8 mouse cellular contexts compared by ENCODE assay signal in genomic region chrX:135993192-135993594, GRCm38 (mm10). TPM values are rescaled to one million over a fixed set of nuclear protein-coding genes. Genes with fewer than 3 reads are reported as not detected.
DNase-seq lines count a peak whose midpoint lies in the region; ATAC-seq and TF ChIP-seq lines count a peak whose summit lies in the region.
"Not testable (repeated sequence)": the region's sequence is repeated elsewhere in the genome, so short reads cannot be mapped to it uniquely, and the experiment has no call there.

No protein-coding gene starts in this region.

- H3K27me3 ChIP-seq in forebrain, embryonic 16.5 days (replicated peaks; ENCODE audit: control insufficient read depth, insufficient read depth, low read length); hindbrain, embryonic 12.5 days; kidney, postnatal 0 days (ENCODE audit: insufficient read depth, low read length); liver, postnatal 0 days (ENCODE audit: insufficient read depth, low read length); midbrain, embryonic 15.5 days (replicated peaks); stomach, embryonic 16.5 days (ENCODE audit: control insufficient read depth, insufficient read depth, low read length): not testable (repeated sequence)

- TF ChIP-seq CTCF in kidney, postnatal 0 days (IDR thresholded peaks at IDR 0.05; ENCODE audit: low read depth); liver, postnatal 0 days (IDR thresholded peaks at IDR 0.05; ENCODE audit: low read depth): not testable (repeated sequence)

- H3K4me1 ChIP-seq in forebrain, embryonic 16.5 days (replicated peaks; ENCODE audit: control insufficient read depth, insufficient read depth, low read length); hindbrain, embryonic 12.5 days; kidney, postnatal 0 days (replicated peaks; ENCODE audit: insufficient read depth, low read length); liver, postnatal 0 days (ENCODE audit: insufficient read depth); midbrain, embryonic 15.5 days; stomach, embryonic 16.5 days (ENCODE audit: control insufficient read depth, insufficient read depth, low read length): not testable (repeated sequence)

- H3K4me2 ChIP-seq in forebrain, embryonic 16.5 days (ENCODE audit: low read length): peak overlapping the region; percentile 11; the same call in 1 of the 2 replicates
- 0 out of 2 replicates have a peak overlapping the region, but pooled peaks have one; percentile 17 for H3K4me2 ChIP-seq in hindbrain, embryonic 12.5 days (replicated peaks)
- H3K4me2 ChIP-seq in kidney, postnatal 0 days (ENCODE audit: low read length); liver, postnatal 0 days (ENCODE audit: low read depth, low read length); stomach, embryonic 16.5 days (ENCODE audit: low read depth, low read length): not testable (repeated sequence)
- peak overlapping the region; percentile 34; the same call in 1 of the 2 replicates for H3K4me2 ChIP-seq in midbrain, embryonic 15.5 days

- not testable (repeated sequence) for H3K9ac ChIP-seq in forebrain, embryonic 16.5 days (replicated peaks; ENCODE audit: low read depth, low read length); hindbrain, embryonic 12.5 days; kidney, postnatal 0 days (ENCODE audit: low read depth, low read length); liver, postnatal 0 days (replicated peaks); midbrain, embryonic 15.5 days; stomach, embryonic 16.5 days (ENCODE audit: low read length)

- TF ChIP-seq EP300 in liver, postnatal 0 days (IDR thresholded peaks at IDR 0.05; ENCODE audit: low read depth): not testable (repeated sequence)

- H3K9me3 ChIP-seq in forebrain, embryonic 16.5 days (ENCODE audit: control insufficient read depth, low read length); hindbrain, embryonic 12.5 days (replicated peaks); kidney, postnatal 0 days (replicated peaks; ENCODE audit: low read length); liver, postnatal 0 days (ENCODE audit: low read length); midbrain, embryonic 15.5 days; stomach, embryonic 16.5 days (replicated peaks; ENCODE audit: control insufficient read depth, low read length): not testable (repeated sequence)

- not testable (repeated sequence) for H3K36me3 ChIP-seq in forebrain, embryonic 16.5 days (ENCODE audit: control insufficient read depth, insufficient read depth); hindbrain, embryonic 12.5 days; kidney, postnatal 0 days (ENCODE audit: insufficient read depth, low read length); liver, postnatal 0 days (replicated peaks; ENCODE audit: insufficient read depth, low read length); midbrain, embryonic 15.5 days (replicated peaks); stomach, embryonic 16.5 days (ENCODE audit: control insufficient read depth, insufficient read depth, low read length)

- peak; percentile 13 for DNase-seq in ZHBTc4 (ENCODE audit: low read depth, low spot score)
- peak; percentile 32 for DNase-seq in embryo, embryonic 10.5 days (ENCODE audit: low spot score)
- not testable (repeated sequence) for DNase-seq in kidney, postnatal 0 days (ENCODE audit: low spot score); liver, postnatal 0 days

- H3K4me3 ChIP-seq in forebrain, embryonic 16.5 days (replicated peaks; ENCODE audit: low read length); hindbrain, embryonic 12.5 days; kidney, postnatal 0 days (replicated peaks; ENCODE audit: low read depth, low read length); liver, postnatal 0 days (ENCODE audit: low read depth, low read length); stomach, embryonic 16.5 days (replicated peaks; ENCODE audit: low read length): not testable (repeated sequence)
- peak overlapping the region; percentile 5; the same call in 1 of the 2 replicates for H3K4me3 ChIP-seq in midbrain, embryonic 15.5 days

- 34% methylated on average over 2 of the region's 3 CpGs for WGBS in forebrain, embryonic 16.5 days
- WGBS in hindbrain, embryonic 12.5 days: 31% methylated on average over 2 of the region's 3 CpGs
- WGBS in kidney, postnatal 0 days: 45% methylated on average over 2 of the region's 3 CpGs
- 92% methylated on average over 1 of the region's 3 CpGs for WGBS in liver, postnatal 0 days (ENCODE audit: insufficient replicate concordance)
- WGBS in midbrain, embryonic 15.5 days: 26% methylated on average over 2 of the region's 3 CpGs
- WGBS in stomach, embryonic 16.5 days: 57% methylated on average over 2 of the region's 3 CpGs

- peak; percentile 89 for ATAC-seq in forebrain, embryonic 16.5 days
- ATAC-seq in hindbrain, embryonic 12.5 days (ENCODE audit: low FRiP score): peak; percentile 96
- peak; percentile 90 for ATAC-seq in kidney, postnatal 0 days (replicated peaks; ENCODE audit: low FRiP score, low read depth)
- peak; percentile 57 for ATAC-seq in liver, postnatal 0 days
- ATAC-seq in midbrain, embryonic 15.5 days (replicated peaks): peak; percentile 95
- ATAC-seq in stomach, embryonic 16.5 days (ENCODE audit: insufficient read depth, low FRiP score): peak; percentile 85

- H3K27ac ChIP-seq in forebrain, embryonic 16.5 days (ENCODE audit: low read length); hindbrain, embryonic 12.5 days; kidney, postnatal 0 days; liver, postnatal 0 days (ENCODE audit: low read depth); stomach, embryonic 16.5 days (ENCODE audit: low read length): not testable (repeated sequence)
- H3K27ac ChIP-seq in midbrain, embryonic 15.5 days: 0 out of 2 replicates have a peak overlapping the region, but pooled peaks have one; percentile 50

RNA-seq across cellular contexts. Expression of gene Arxes2, which starts 0.4 kb away (rescaled TPM):
- polyA plus RNA-seq in forebrain, embryonic 16.5 days (2015; fragmentation: Nextera tagmentation; extraction: Ambion mirVana): 170 and 205 TPM in 2 replicates
- 144 and 146 TPM in 2 replicates for polyA plus RNA-seq in hindbrain, embryonic 12.5 days (2016; fragmentation: Nextera tagmentation; extraction: Ambion mirVana)
- 111 and 117 TPM in 2 replicates for polyA plus RNA-seq in kidney, postnatal 0 days (2015; fragmentation: Nextera tagmentation; extraction: Ambion mirVana)
- 16.3 and 16.8 TPM in 2 replicates for polyA plus RNA-seq in liver, postnatal 0 days (2015; fragmentation: Nextera tagmentation; extraction: Ambion mirVana)
- 299 and 305 TPM in 2 replicates for polyA plus RNA-seq in midbrain, embryonic 15.5 days (2015; fragmentation: Nextera tagmentation; extraction: Ambion mirVana)
- polyA plus RNA-seq in stomach, embryonic 16.5 days (2015; fragmentation: Nextera tagmentation; extraction: Ambion mirVana): 45.1 and 55.0 TPM in 2 replicates

RNA-seq across cellular contexts. Expression of gene Arxes1, which starts 40.0 kb away (rescaled TPM):
- 77.2 and 105 TPM in 2 replicates for polyA plus RNA-seq in forebrain, embryonic 16.5 days (2015; fragmentation: Nextera tagmentation; extraction: Ambion mirVana)
- 55.4 and 61.5 TPM in 2 replicates for polyA plus RNA-seq in hindbrain, embryonic 12.5 days (2016; fragmentation: Nextera tagmentation; extraction: Ambion mirVana)
- polyA plus RNA-seq in kidney, postnatal 0 days (2015; fragmentation: Nextera tagmentation; extraction: Ambion mirVana): 24.6 and 25.5 TPM in 2 replicates
- 3.8 and 4.4 TPM in 2 replicates for polyA plus RNA-seq in liver, postnatal 0 days (2015; fragmentation: Nextera tagmentation; extraction: Ambion mirVana)
- polyA plus RNA-seq in midbrain, embryonic 15.5 days (2015; fragmentation: Nextera tagmentation; extraction: Ambion mirVana): 153 and 164 TPM in 2 replicates
- 22.1 and 26.9 TPM in 2 replicates for polyA plus RNA-seq in stomach, embryonic 16.5 days (2015; fragmentation: Nextera tagmentation; extraction: Ambion mirVana)
